Mouse (Mus musculus): Measurements from ENCODE around the gene Tfdp1. TPM values are rescaled to one million over a fixed set of nuclear protein-coding genes. Genes with fewer than 3 reads are reported as not detected.

The Tfdp1 gene
- total RNA-seq, 4 experiments from 2014 or later: 34.4 to 43.9 (median 38.3) TPM

DNA sequence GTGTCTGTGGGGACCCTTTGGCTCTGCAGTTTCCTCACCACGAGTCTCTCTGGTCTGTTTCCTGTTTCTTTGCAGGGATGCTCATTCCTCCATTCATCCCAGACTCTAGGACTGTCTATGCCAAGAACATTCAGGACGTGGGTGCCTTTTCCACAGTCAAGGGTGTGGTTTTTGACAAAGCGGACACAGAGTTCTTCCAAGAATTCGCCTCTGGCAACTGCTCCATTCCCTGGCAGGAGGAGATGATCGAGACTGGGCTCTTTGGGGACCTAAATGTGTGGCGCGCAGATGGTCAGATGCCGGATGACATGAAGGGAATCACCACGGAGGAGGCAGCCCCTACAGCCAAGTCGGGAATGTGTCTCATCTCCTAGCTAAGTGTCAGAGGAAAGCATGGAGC lies 77.3 kb downstream of the Tfdp1 start:
- DNase-seq (ENCODE audit: low spot score): no peak

DNA sequence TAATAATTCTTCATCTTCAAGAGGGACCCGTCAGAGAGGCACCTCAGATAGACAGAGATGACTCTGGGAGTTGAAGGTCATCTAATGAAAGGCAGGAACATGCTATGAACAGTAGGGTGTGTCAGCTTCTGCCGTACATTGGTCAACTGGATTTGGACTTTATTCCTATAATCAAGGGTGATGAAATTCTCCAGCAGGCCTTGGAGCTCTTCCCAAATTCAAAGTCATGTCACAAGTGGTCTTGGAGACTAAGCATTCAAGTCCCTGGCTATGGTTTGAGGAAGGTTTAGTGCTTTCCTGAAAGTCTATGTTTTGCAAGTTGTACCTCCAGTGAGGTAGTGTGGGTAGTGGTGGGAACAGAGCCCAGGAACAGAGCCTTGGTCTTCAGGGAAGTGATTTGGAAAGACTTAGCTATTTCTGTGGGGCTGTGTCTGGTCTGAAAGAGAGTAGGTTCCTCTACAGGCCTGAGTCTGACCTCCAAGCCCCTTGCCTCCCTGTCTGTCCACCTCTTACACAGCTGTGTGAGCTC lies 80.6 kb downstream of the Tfdp1 start:
- no peak for DNase-seq (ENCODE audit: low spot score)

DNA sequence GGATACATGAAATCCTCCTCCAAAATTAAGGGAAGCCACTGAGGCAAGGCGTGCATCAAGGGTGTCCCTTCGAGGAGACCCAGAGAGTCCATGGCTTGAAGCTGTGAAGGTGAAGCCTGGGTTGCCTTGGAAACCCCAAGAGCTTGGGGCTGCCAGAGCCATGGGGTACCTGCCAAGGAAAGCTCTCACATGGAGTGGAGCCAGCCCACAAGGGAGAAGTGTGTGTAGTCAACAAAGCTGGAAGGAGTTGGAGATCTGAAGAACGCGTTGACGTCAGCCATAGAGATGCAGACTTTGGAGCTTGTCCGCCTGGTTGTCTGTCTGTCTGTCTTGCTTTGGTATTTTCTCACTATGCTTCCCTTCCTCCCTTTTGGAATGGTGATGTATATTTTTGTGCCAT lies 82.4 kb downstream of the Tfdp1 start:
- DNase-seq (ENCODE audit: low spot score): no peak

DNA sequence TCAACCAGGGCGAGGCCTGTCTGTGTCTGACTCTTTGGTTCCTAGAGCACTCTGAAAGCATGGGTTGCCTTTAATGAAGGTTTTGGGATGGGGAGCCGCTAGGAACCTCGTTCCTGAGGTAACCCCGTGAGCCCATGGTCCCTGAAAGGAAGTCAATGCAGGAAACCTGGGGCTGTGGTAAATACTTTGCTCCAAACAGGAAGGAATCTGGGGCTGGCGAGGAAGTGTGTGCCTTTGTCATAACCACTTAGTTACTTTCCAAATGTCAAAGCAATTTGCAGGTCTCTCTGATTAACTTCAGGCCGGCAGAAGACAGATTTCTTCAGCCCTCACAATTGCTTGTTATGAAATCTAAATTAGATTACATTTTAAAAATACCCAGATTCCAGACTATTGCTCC lies 88.8 kb downstream of the Tfdp1 start:
- peak; percentile 59 for DNase-seq (ENCODE audit: low spot score)

Other genes with a start within 250 kb of the Tfdp1 start
- gene Pcid2, start 233.3 kb upstream of the Tfdp1 start, total RNA-seq (2022): 1 to 10 TPM; 8.4 to 9.7 (median 9.4) TPM
- 10 to 100 TPM; 75.8 to 84.1 (median 80.2) TPM for gene Cul4a, start 233.1 kb upstream of the Tfdp1 start, total RNA-seq (2022)
- 100 to 1,000 TPM; 413 to 443 (median 429) TPM for gene Lamp1, start 179.6 kb upstream of the Tfdp1 start, total RNA-seq (2022)
- gene Grtp1, start 138.1 kb upstream of the Tfdp1 start, total RNA-seq (2022): 1 to 10 TPM; 3.7 to 6.6 (median 4.6) TPM
- gene Adprhl1, start 84.6 kb upstream of the Tfdp1 start, total RNA-seq (2022): 100 to 1,000 TPM; 586 to 686 (median 600) TPM
- 10 to 100 TPM; 67.1 to 79.4 (median 73.3) TPM for gene Dcun1d2, start 50.6 kb upstream of the Tfdp1 start, total RNA-seq (2022)
- 10 to 100 TPM; 28.3 to 38.8 (median 33.8) TPM for gene Tmco3, start 50.6 kb upstream of the Tfdp1 start, total RNA-seq (2022)
- not detected for gene Atp4b, start 58.1 kb downstream of the Tfdp1 start, total RNA-seq (2022)
- gene Grk1, start 66.3 kb downstream of the Tfdp1 start, total RNA-seq (2022): not detected
- gene Tmem255b, start 96.4 kb downstream of the Tfdp1 start, total RNA-seq (2022): 1 to 10 TPM; 3.7 to 7.5 (median 5.7) TPM
- gene Gas6, start 155.7 kb downstream of the Tfdp1 start, total RNA-seq (2022): 100 to 1,000 TPM; 113 to 140 (median 124) TPM
- not detected for gene 1700029H14Rik, start 223.7 kb downstream of the Tfdp1 start, total RNA-seq (2022)